Mouse (Mus musculus) layer of hippocampus, adult 8-10 months (tissue): ENCODE measurements around the gene Csnk2b. TPM values are rescaled to one million over a fixed set of nuclear protein-coding genes. Genes with fewer than 3 reads are reported as not detected.

Source experiments
- total RNA-seq, 4 experiments: library from RNA; stranded (reverse); gene quantifications; 2 replicates each; pipeline ENCODE4 v1.2.4; 2022

Gene Csnk2b
- total RNA-seq, 4 experiments from 2014 or later, result 176 to 194 (median 189) TPM

Other genes with a start within 250 kb of the Csnk2b start
- 10 to 100 TPM in 2 of 4 experiments, 1 to 10 TPM in 2; 8.3 to 10.2 (median 9.3) TPM for gene Zbtb12, start 242.6 kb downstream of the Csnk2b start, total RNA-seq
- gene Gm20547, start 240.0 kb downstream of the Csnk2b start, total RNA-seq, result not detected
- gene C2, start 223.8 kb downstream of the Csnk2b start, total RNA-seq, result 1 to 10 TPM; 3.1 to 4.4 (median 4.3) TPM
- gene Ehmt2, start 223.6 kb downstream of the Csnk2b start, total RNA-seq, result 100 to 1,000 TPM; 186 to 199 (median 189) TPM
- gene Slc44a4, start 207.6 kb downstream of the Csnk2b start, total RNA-seq, result under 1 TPM; 0.14 to 0.41 (median 0.34) TPM
- gene Neu1, start 190.8 kb downstream of the Csnk2b start, total RNA-seq, result 10 to 100 TPM; 38.3 to 46.8 (median 41.7) TPM
- 10 to 100 TPM; 13.2 to 31.7 (median 24.2) TPM for gene Hspa1b, start 162.8 kb downstream of the Csnk2b start, total RNA-seq
- gene Gm20481, start 152.1 kb downstream of the Csnk2b start, total RNA-seq, result not detected
- gene Hspa1a, start 149.9 kb downstream of the Csnk2b start, total RNA-seq, result 10 to 100 TPM; 14.3 to 24.2 (median 19.4) TPM
- under 1 TPM; 0.23 to 0.45 (median 0.31) TPM for gene Hspa1l, start 149.3 kb downstream of the Csnk2b start, total RNA-seq
- gene Lsm2, start 140.2 kb downstream of the Csnk2b start, total RNA-seq, result 10 to 100 TPM; 13.1 to 19.1 (median 16.9) TPM
- gene Vars, start 121.1 kb downstream of the Csnk2b start, total RNA-seq, result 10 to 100 TPM; 49.9 to 58.8 (median 51.3) TPM
- gene Vwa7, start 105.5 kb downstream of the Csnk2b start, total RNA-seq, result under 1 TPM; 0.14 to 0.90 (median 0.56) TPM
- gene Sapcd1, start 94.0 kb downstream of the Csnk2b start, total RNA-seq, result under 1 TPM in 2 of 4 experiments, not detected in 2; 0.76 to 0.95 TPM
- 1 to 10 TPM; 1.1 to 2.1 (median 1.4) TPM for gene Msh5, start 75.3 kb downstream of the Csnk2b start, total RNA-seq
- 10 to 100 TPM in 2 of 4 experiments, 1 to 10 TPM in 2; 9.2 to 27.8 (median 15.9) TPM for gene Clic1, start 72.1 kb downstream of the Csnk2b start, total RNA-seq
- gene Ddah2, start 63.0 kb downstream of the Csnk2b start, total RNA-seq, result 10 to 100 TPM in 3 of 4 experiments, 1 to 10 TPM in 1; 8.8 to 20.3 (median 14.9) TPM
- not detected for gene Ly6g6c, start 56.7 kb downstream of the Csnk2b start, total RNA-seq
- gene Mpig6b, start 55.9 kb downstream of the Csnk2b start, total RNA-seq, result under 1 TPM in 1 of 4 experiments, not detected in 3; 0.48 TPM
- 1 to 10 TPM; 4.6 to 7.1 (median 5.6) TPM for gene Ly6g6e, start 45.2 kb downstream of the Csnk2b start, total RNA-seq
- gene Ly6g6d, start 44.0 kb downstream of the Csnk2b start, total RNA-seq, result 1 to 10 TPM; 1.4 to 2.9 (median 2.2) TPM
- 1 to 10 TPM in 1 of 4 experiments, under 1 TPM in 2, not detected in 1; 0.41 to 1.0 (median 0.89) TPM for gene Ly6g6f, start 36.4 kb downstream of the Csnk2b start, total RNA-seq
- gene Abhd16a, start 32.8 kb downstream of the Csnk2b start, total RNA-seq, result 100 to 1,000 TPM in 3 of 4 experiments, 10 to 100 TPM in 1; 96.2 to 115 (median 106) TPM
- not detected for gene Ly6g5c, start 13.8 kb downstream of the Csnk2b start, total RNA-seq
- gene Ly6g5b, start 6.6 kb downstream of the Csnk2b start, total RNA-seq, result under 1 TPM; 0.27 to 0.83 (median 0.63) TPM
- gene Gpank1, start 598 bp downstream of the Csnk2b start, total RNA-seq, result 10 to 100 TPM; 17.6 to 19.2 (median 18.0) TPM
- 10 to 100 TPM; 27.6 to 31.6 (median 30.9) TPM for gene D17H6S53E, start 4.3 kb upstream of the Csnk2b start, total RNA-seq
- gene Apom, start 10.0 kb upstream of the Csnk2b start, total RNA-seq, result not detected
- 100 to 1,000 TPM; 291 to 311 (median 298) TPM for gene Bag6, start 13.1 kb upstream of the Csnk2b start, total RNA-seq
- 100 to 1,000 TPM; 302 to 328 (median 308) TPM for gene Prrc2a, start 42.8 kb upstream of the Csnk2b start, total RNA-seq
- 10 to 100 TPM in 2 of 4 experiments, 1 to 10 TPM in 2; 6.3 to 45.4 (median 25.7) TPM for gene Aif1, start 54.0 kb upstream of the Csnk2b start, total RNA-seq
- gene Lst1, start 66.4 kb upstream of the Csnk2b start, total RNA-seq, result 10 to 100 TPM in 1 of 4 experiments, 1 to 10 TPM in 3; 5.0 to 13.2 (median 7.1) TPM
- gene Ltb, start 72.4 kb upstream of the Csnk2b start, total RNA-seq, result 1 to 10 TPM in 1 of 4 experiments, under 1 TPM in 3; 0.53 to 1.4 (median 0.71) TPM
- gene Tnf, start 80.0 kb upstream of the Csnk2b start, total RNA-seq, result under 1 TPM in 1 of 4 experiments, not detected in 3; 0.29 TPM
- under 1 TPM; 0.32 to 0.89 (median 0.67) TPM for gene Lta, start 83.3 kb upstream of the Csnk2b start, total RNA-seq
- gene Gm16181, start 98.8 kb upstream of the Csnk2b start, total RNA-seq, result not detected
- 100 to 1,000 TPM; 592 to 630 (median 612) TPM for gene Atp6v1g2, start 111.6 kb upstream of the Csnk2b start, total RNA-seq
- gene Nfkbil1, start 113.7 kb upstream of the Csnk2b start, total RNA-seq, result 10 to 100 TPM; 12.9 to 16.4 (median 14.9) TPM
- 100 to 1,000 TPM; 216 to 231 (median 222) TPM for gene Ddx39b, start 119.7 kb upstream of the Csnk2b start, total RNA-seq
- gene H2-D1, start 140.7 kb upstream of the Csnk2b start, total RNA-seq, result 100 to 1,000 TPM in 2 of 4 experiments, 10 to 100 TPM in 2; 23.2 to 135 (median 64.4) TPM
- gene H2-Q1, start 198.4 kb upstream of the Csnk2b start, total RNA-seq, result 1 to 10 TPM in 2 of 4 experiments, under 1 TPM in 2; 0.85 to 2.5 (median 1.2) TPM
- 1 to 10 TPM in 1 of 4 experiments, under 1 TPM in 2, not detected in 1; 0.64 to 2.6 (median 0.81) TPM for gene H2-Q2, start 220.2 kb upstream of the Csnk2b start, total RNA-seq